Mouse (Mus musculus): ENCODE measurements around the gene Anapc16. TPM values are rescaled to one million over a fixed set of nuclear protein-coding genes. Genes with fewer than 3 reads are reported as not detected.
A peak's percentile ranks its signal among the peaks of the same experiment; 100 is the strongest.

The Anapc16 gene
- polyA plus RNA-seq, 1 experiment = 100 TPM

DNA sequence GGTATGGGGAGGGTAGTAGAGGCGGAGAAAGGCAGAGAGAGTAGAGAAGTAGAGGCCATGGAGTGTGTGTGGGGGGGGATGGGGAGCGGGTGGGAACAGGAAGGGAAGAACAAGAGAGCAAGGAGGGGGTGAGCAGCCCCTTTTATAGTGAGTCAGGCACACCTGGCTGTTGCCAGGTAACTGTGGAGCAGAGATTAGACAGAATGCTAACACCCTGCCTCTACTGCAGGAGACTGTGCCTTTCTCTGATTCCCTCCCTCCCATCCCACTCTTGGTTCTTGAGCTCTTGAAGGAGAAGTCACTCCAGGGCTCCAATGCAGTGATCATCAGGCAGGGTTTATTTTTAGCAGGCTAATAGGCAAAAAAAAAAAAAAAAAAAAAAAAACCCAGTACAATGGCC, 29.7 kb upstream of the Anapc16 start:
- H3K4me3 ChIP-seq (ENCODE audit: insufficient read depth, low read depth, low read length) = no peak overlapping the region
- WGBS = 83% methylated on average over 2 of the region's 2 CpGs
- H3K4me1 ChIP-seq (ENCODE audit: control insufficient read depth, insufficient read depth, low read length) = peaks cover 8% of the 10 kb centered on the region
- DNase-seq = no peak
- no peaks in the 10 kb centered on the region for H3K36me3 ChIP-seq (ENCODE audit: control insufficient read depth, insufficient read depth, low read length)
- H3K27me3 ChIP-seq (replicated peaks; ENCODE audit: control insufficient read depth, insufficient read depth, low read length) = no peaks in the 10 kb centered on the region
- H3K27ac ChIP-seq (ENCODE audit: insufficient read depth, low read depth, low read length) = no peak overlapping the region
- no peak for TF ChIP-seq POLR2A (IDR thresholded peaks at IDR 0.05; ENCODE audit: low read depth, low read length)
- TF ChIP-seq CTCF (conservative IDR thresholded peaks at IDR 0.05; ENCODE audit: insufficient read depth, insufficient read length, low read depth, low read length) = no peak

DNA sequence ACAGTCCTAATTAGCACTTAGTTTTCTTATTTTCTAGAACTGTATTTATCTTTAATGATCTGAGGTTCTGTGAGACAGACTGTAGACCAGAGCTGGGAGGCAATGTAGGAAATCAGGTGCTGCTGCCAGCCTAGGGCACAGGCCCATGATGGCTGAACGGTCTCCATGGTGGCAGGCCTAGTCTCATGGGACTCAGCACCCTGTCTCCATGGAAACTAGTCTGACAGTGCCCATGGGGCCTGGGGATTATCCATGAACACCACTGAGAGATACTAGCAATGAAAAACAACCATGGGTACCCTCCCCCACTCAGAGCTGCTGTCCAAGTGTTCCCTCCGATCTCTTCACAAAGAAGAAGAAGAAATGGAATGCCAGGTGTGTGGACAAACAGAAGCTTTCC, 29.1 kb upstream of the Anapc16 start:
- TF ChIP-seq CTCF (conservative IDR thresholded peaks at IDR 0.05; ENCODE audit: insufficient read depth, insufficient read length, low read depth, low read length) (no peak), POLR2A (IDR thresholded peaks at IDR 0.05; ENCODE audit: low read depth, low read length) (no peak)
- WGBS = 88% methylated on average over 2 of the region's 2 CpGs
- H3K4me1 ChIP-seq (ENCODE audit: control insufficient read depth, insufficient read depth, low read length) = peaks cover 8% of the 10 kb centered on the region

DNA sequence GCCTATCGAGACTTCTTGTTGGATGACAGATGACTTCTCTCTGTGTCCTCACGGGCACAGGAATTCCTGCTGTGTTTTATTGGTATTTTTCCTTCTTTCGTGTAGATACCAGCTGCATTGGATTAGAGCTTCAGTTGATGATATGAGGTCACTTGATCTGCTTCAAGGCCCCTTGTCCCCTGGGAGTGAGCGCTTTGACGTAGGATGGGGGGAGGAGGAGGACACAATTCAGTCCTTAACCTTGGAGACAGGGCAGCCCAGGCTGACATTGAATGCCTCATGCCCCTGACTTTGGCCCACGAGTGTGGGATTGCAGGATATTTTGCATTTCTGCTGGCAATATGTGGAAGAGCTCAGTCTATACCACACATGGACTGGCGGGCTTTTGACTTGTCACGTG, 28.6 kb upstream of the Anapc16 start:
- no peak for DNase-seq
- Histone ChIP-seq H3K27me3 (replicated peaks; ENCODE audit: control insufficient read depth, insufficient read depth, low read length) (no peaks in the 10 kb centered on the region), H3K4me3 (ENCODE audit: insufficient read depth, low read depth, low read length) (no peak overlapping the region), H3K36me3 (ENCODE audit: control insufficient read depth, insufficient read depth, low read length) (no peaks in the 10 kb centered on the region), H3K4me1 (ENCODE audit: control insufficient read depth, insufficient read depth, low read length) (peaks cover 8% of the 10 kb centered on the region), H3K27ac (ENCODE audit: insufficient read depth, low read depth, low read length) (no peak overlapping the region)
- 71% methylated on average over 8 of the region's 8 CpGs for WGBS
- TF ChIP-seq POLR2A (IDR thresholded peaks at IDR 0.05; ENCODE audit: low read depth, low read length) (no peak), CTCF (conservative IDR thresholded peaks at IDR 0.05; ENCODE audit: insufficient read depth, insufficient read length, low read depth, low read length) (no peak)

More for the DNA sequence above, 29.1 kb upstream of the Anapc16 start:
- H3K36me3 ChIP-seq (ENCODE audit: control insufficient read depth, insufficient read depth, low read length) = no peaks in the 10 kb centered on the region
- H3K27ac ChIP-seq (ENCODE audit: insufficient read depth, low read depth, low read length) = no peak overlapping the region
- no peaks in the 10 kb centered on the region for H3K27me3 ChIP-seq (replicated peaks; ENCODE audit: control insufficient read depth, insufficient read depth, low read length)
- DNase-seq = no peak
- no peak overlapping the region for H3K4me3 ChIP-seq (ENCODE audit: insufficient read depth, low read depth, low read length)

DNA sequence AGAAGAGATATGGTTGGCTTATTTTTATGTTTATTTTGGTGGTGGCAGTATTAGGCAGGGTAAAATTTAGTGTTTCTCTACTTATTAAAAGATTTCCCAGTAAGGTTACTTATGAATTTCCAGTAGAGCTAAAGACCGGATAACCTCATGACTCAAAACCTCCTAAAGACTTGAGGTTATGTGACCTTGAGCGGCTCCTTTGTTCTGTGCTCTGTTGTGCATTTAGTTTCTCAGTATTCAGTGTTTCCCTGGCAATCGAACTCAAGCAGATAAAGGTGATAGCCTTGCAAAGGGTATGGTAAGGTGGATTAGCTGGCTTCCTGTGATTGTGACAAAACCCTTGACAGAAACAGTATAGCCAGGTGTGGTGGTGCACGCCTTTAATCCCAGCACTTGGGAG, 26.5 kb upstream of the Anapc16 start:
- Histone ChIP-seq H3K27ac (ENCODE audit: insufficient read depth, low read depth, low read length) (peak overlapping the region; percentile 71), H3K27me3 (replicated peaks; ENCODE audit: control insufficient read depth, insufficient read depth, low read length) (no peaks in the 10 kb centered on the region), H3K4me3 (ENCODE audit: insufficient read depth, low read depth, low read length) (no peak overlapping the region), H3K36me3 (ENCODE audit: control insufficient read depth, insufficient read depth, low read length) (no peaks in the 10 kb centered on the region), H3K4me1 (ENCODE audit: control insufficient read depth, insufficient read depth, low read length) (peaks cover 8% of the 10 kb centered on the region)
- DNase-seq = no peak
- WGBS = 55% methylated on average over 4 of the region's 4 CpGs
- TF ChIP-seq CTCF (conservative IDR thresholded peaks at IDR 0.05; ENCODE audit: insufficient read depth, insufficient read length, low read depth, low read length) = no peak
- TF ChIP-seq POLR2A (IDR thresholded peaks at IDR 0.05; ENCODE audit: low read depth, low read length) = no peak

DNA sequence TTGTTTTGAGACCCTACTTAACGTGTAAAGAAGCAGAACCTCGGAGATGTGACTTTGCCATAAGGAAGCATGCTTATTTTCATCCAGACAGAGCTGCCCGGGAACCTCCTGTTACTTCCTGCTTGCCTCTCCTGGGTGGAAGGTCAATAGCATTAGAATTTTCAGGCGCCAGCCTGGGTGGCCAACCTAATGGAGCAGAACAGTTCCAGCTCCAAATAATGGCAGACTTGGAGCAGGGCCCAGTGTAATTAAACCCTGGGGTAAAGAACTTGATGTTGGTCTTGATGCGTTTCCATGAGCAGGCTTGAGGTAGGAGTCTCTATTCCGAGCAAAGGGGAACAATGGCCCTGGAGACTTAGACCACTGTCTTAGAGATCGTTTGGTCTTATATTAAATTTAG, 26.0 kb upstream of the Anapc16 start:
- Histone ChIP-seq H3K36me3 (ENCODE audit: control insufficient read depth, insufficient read depth, low read length) (no peaks in the 10 kb centered on the region), H3K4me3 (ENCODE audit: insufficient read depth, low read depth, low read length) (no peak overlapping the region), H3K27me3 (replicated peaks; ENCODE audit: control insufficient read depth, insufficient read depth, low read length) (no peaks in the 10 kb centered on the region), H3K27ac (ENCODE audit: insufficient read depth, low read depth, low read length) (peak overlapping the region; percentile 91), H3K4me1 (ENCODE audit: control insufficient read depth, insufficient read depth, low read length) (peaks cover 8% of the 10 kb centered on the region)
- DNase-seq = peak; percentile 95
- WGBS = 24% methylated on average over 7 of the region's 7 CpGs
- no peak for TF ChIP-seq CTCF (conservative IDR thresholded peaks at IDR 0.05; ENCODE audit: insufficient read depth, insufficient read length, low read depth, low read length)
- no peak for TF ChIP-seq POLR2A (IDR thresholded peaks at IDR 0.05; ENCODE audit: low read depth, low read length)

DNA sequence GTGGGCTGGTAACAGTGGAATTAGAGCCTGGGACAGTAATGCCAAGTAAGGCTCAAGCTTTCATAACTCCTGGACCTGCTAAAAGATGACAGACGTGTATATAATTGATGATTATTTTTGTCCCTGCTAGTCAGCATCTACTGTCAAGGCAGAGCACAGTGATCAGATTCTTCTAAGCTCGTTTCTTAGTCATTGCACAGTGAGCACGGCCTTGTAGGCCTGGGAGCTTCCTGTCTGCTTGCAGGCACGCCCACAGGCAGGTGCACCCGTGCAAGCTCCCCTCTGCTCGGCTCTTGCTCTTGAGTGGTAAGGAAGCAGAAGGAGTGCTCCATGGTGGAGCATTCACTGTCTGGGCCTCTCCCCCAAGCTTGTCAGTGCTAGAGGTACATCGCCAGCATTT, 25.2 kb upstream of the Anapc16 start:
- WGBS = 67% methylated on average over 7 of the region's 7 CpGs
- Histone ChIP-seq H3K4me3 (ENCODE audit: insufficient read depth, low read depth, low read length) (no peak overlapping the region), H3K27ac (ENCODE audit: insufficient read depth, low read depth, low read length) (peak overlapping the region; percentile 91), H3K4me1 (ENCODE audit: control insufficient read depth, insufficient read depth, low read length) (peaks cover 8% of the 10 kb centered on the region), H3K36me3 (ENCODE audit: control insufficient read depth, insufficient read depth, low read length) (no peaks in the 10 kb centered on the region), H3K27me3 (replicated peaks; ENCODE audit: control insufficient read depth, insufficient read depth, low read length) (no peaks in the 10 kb centered on the region)
- TF ChIP-seq POLR2A (IDR thresholded peaks at IDR 0.05; ENCODE audit: low read depth, low read length) (no peak), CTCF (conservative IDR thresholded peaks at IDR 0.05; ENCODE audit: insufficient read depth, insufficient read length, low read depth, low read length) (no peak)
- no peak for DNase-seq

DNA sequence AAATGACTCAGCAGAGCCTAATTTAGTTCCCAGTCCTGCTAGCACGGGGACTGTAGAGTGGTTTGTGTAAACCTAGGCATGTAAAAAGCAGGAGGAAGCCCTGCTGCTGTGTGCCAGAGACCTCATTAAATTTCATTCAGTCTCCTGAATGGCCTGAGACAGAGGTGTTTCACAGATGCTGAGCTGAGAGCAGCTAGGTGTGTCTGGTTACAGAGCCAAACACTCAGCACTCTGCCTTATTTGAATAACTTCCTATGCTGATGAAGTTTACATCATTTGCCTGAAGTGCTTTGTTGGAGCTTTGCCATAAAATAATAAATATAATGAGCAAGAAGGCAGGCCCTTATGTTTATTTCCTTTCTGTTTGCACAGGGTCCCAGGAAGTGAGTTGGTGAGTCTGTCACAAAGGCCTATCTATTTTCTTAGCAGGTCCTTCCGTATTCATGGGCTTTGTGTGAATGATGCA, 24.7 kb upstream of the Anapc16 start:
- Histone ChIP-seq H3K4me3 (ENCODE audit: insufficient read depth, low read depth, low read length) (no peak overlapping the region), H3K4me1 (ENCODE audit: control insufficient read depth, insufficient read depth, low read length) (peaks cover 8% of the 10 kb centered on the region), H3K36me3 (ENCODE audit: control insufficient read depth, insufficient read depth, low read length) (no peaks in the 10 kb centered on the region), H3K27ac (ENCODE audit: insufficient read depth, low read depth, low read length) (peak overlapping the region; percentile 91), H3K27me3 (replicated peaks; ENCODE audit: control insufficient read depth, insufficient read depth, low read length) (no peaks in the 10 kb centered on the region)
- WGBS = 60% methylated on average over 2 of the region's 2 CpGs
- DNase-seq = peak; percentile 33
- TF ChIP-seq CTCF (conservative IDR thresholded peaks at IDR 0.05; ENCODE audit: insufficient read depth, insufficient read length, low read depth, low read length) = no peak
- TF ChIP-seq POLR2A (IDR thresholded peaks at IDR 0.05; ENCODE audit: low read depth, low read length) = no peak
